Mouse (Mus musculus): Measurements from ENCODE around the gene Srp72.

- TF ChIP-seq CTCF (IDR thresholded peaks at IDR 0.05; ENCODE audit: borderline replicate concordance, control insufficient read depth, extremely low read depth, insufficient read depth, low read length, poor library complexity), result no peak
- no peak for TF ChIP-seq POLR2A (IDR thresholded peaks at IDR 0.05; ENCODE audit: control insufficient read depth, extremely low read depth, insufficient read depth, low read length, poor library complexity)
Observed at GRCm38 (mm10) chr5:76952112-76953040, 22.1 kb upstream of the Srp72 start.
